Mouse (Mus musculus) cerebellum, adult (tissue): ENCODE data around the gene Pde6c.

Source experiments
- ATAC-seq: cut with Nextera tagmentation; 2 replicates; pipeline ENCODE4 v1.9.2; 2017; ENCODE audit warnings: mild to moderate bottlenecking, moderate library complexity, mixed read lengths; ENCODE audit not compliant: insufficient number of reproducible peaks, low FRiP score, low TSS enrichment

Pde6c gene

GRCm38 (mm10) chr19:38134806-38135205, 2.2 kb downstream of the Pde6c start:
- ATAC-seq, result no peak

GRCm38 (mm10) chr19:38143540-38144271, 11.1 kb downstream of the Pde6c start:
- no peak for ATAC-seq

- ATAC-seq, result no peak
Measured at GRCm38 (mm10) chr19:38156243-38156642, 23.7 kb downstream of the Pde6c start.

- ATAC-seq, result no peak
Measured at GRCm38 (mm10) chr19:38161648-38162354, 29.2 kb downstream of the Pde6c start.

- ATAC-seq, result no peak
Measured at GRCm38 (mm10) chr19:38164633-38165032, 32.1 kb downstream of the Pde6c start.

GRCm38 (mm10) chr19:38179675-38180074, 47.1 kb downstream of the Pde6c start:
- ATAC-seq, result no peak

GRCm38 (mm10) chr19:38186631-38187344, 54.2 kb downstream of the Pde6c start:
- ATAC-seq, result no peak

GRCm38 (mm10) chr19:38187345-38187680, 54.7 kb downstream of the Pde6c start:
- no peak for ATAC-seq

- no peak for ATAC-seq
Measured at GRCm38 (mm10) chr19:38190606-38191005, 58.0 kb downstream of the Pde6c start.

- ATAC-seq, result no peak
Measured at GRCm38 (mm10) chr19:38191446-38191845, 58.9 kb downstream of the Pde6c start.

GRCm38 (mm10) chr19:38195245-38195644, 62.7 kb downstream of the Pde6c start:
- no peak for ATAC-seq

GRCm38 (mm10) chr19:38198731-38199130, 66.2 kb downstream of the Pde6c start:
- ATAC-seq, result no peak

GRCm38 (mm10) chr19:38206669-38207068, 74.1 kb downstream of the Pde6c start:
- ATAC-seq, result no peak

GRCm38 (mm10) chr19:38217696-38218095, 85.1 kb downstream of the Pde6c start:
- ATAC-seq, result no peak

- ATAC-seq, result peak; percentile 5; the same call in 1 of the 2 replicates
Measured at GRCm38 (mm10) chr19:38223356-38223904, 90.8 kb downstream of the Pde6c start.

- peak; percentile 92 for ATAC-seq
Measured at GRCm38 (mm10) chr19:38223905-38224684, 91.5 kb downstream of the Pde6c start, which contains the start of gene Fra10ac1. Gene Fra10ac1 (minus strand): TSS chr19:38224156.

- ATAC-seq, result peak; percentile 53
Measured at GRCm38 (mm10) chr19:38224685-38225060, 92.1 kb downstream of the Pde6c start.

GRCm38 (mm10) chr19:38228699-38229098, 96.1 kb downstream of the Pde6c start:
- no peak for ATAC-seq

- ATAC-seq, result no peak
Measured at GRCm38 (mm10) chr19:38232087-38232486, 99.5 kb downstream of the Pde6c start.

GRCm38 (mm10) chr19:38232516-38232915, 99.9 kb downstream of the Pde6c start:
- ATAC-seq, result no peak
